Mouse (Mus musculus): ENCODE data around the gene Cox6b2. TPM values are rescaled to one million over a fixed set of nuclear protein-coding genes. Genes with fewer than 3 reads are reported as not detected.
"Not testable (repeated sequence)": the region's sequence is repeated elsewhere in the genome, so short reads cannot be mapped to it uniquely, and the experiment has no call there.

Cox6b2 gene
- total RNA-seq (2022): 1 to 10 TPM; 5.1 to 8.7 (median 6.8) TPM

GRCm38 (mm10) chr7:4752821-4753570 lies at the start of gene Cox6b2:
TSS of gene Cox6b2 (minus strand) at chr7:4753094.
- no peak for DNase-seq (ENCODE audit: low spot score in 2 of 2)

GRCm38 (mm10) chr7:4802247-4802646 lies 49.4 kb upstream of the Cox6b2 start:
- no peak for DNase-seq (ENCODE audit: low spot score in 2 of 2)

- DNase-seq (ENCODE audit: low spot score in 2 of 2): peak in 1 of 2 experiments; percentile 30
Observed at GRCm38 (mm10) chr7:4795767-4796433, 43.0 kb upstream of the Cox6b2 start.

- DNase-seq (ENCODE audit: low spot score in 2 of 2): no peak
Observed at GRCm38 (mm10) chr7:4794631-4795168, 41.8 kb upstream of the Cox6b2 start.

- DNase-seq (ENCODE audit: low spot score in 2 of 2): no peak
Observed at GRCm38 (mm10) chr7:4793674-4794073, 40.8 kb upstream of the Cox6b2 start.

- DNase-seq (ENCODE audit: low spot score in 2 of 2): not testable (repeated sequence)
Observed at GRCm38 (mm10) chr7:4793248-4793647, 40.4 kb upstream of the Cox6b2 start.

- DNase-seq (ENCODE audit: low spot score in 2 of 2): peak; percentile 94 to 95
Observed at GRCm38 (mm10) chr7:4792278-4793212, 39.7 kb upstream of the Cox6b2 start, which contains the start of gene Rpl28. TSS of gene Rpl28 (plus strand) at chr7:4792874.

- DNase-seq (ENCODE audit: low spot score in 2 of 2): no peak
Observed at GRCm38 (mm10) chr7:4789436-4789935, 36.6 kb upstream of the Cox6b2 start, which contains the start of gene Tmem238. TSS of gene Tmem238 (minus strand) at chr7:4789656.

- peak; percentile 39 to 53 for DNase-seq (ENCODE audit: low spot score in 2 of 2)
Observed at GRCm38 (mm10) chr7:4788499-4789435, 35.9 kb upstream of the Cox6b2 start.

GRCm38 (mm10) chr7:4783667-4784268 lies 30.9 kb upstream of the Cox6b2 start:
- no peak for DNase-seq (ENCODE audit: low spot score in 2 of 2)

GRCm38 (mm10) chr7:4782759-4783158 lies 29.9 kb upstream of the Cox6b2 start, which contains the start of the genes Il11 and Tmem190:
TSS of gene Il11 (minus strand) at chr7:4782859.
TSS of gene Tmem190 (plus strand) at chr7:4782937.
- no peak for DNase-seq (ENCODE audit: low spot score in 2 of 2)

GRCm38 (mm10) chr7:4782130-4782529 lies 29.2 kb upstream of the Cox6b2 start:
- no peak for DNase-seq (ENCODE audit: low spot score in 2 of 2)

- no peak for DNase-seq (ENCODE audit: low spot score in 2 of 2)
Observed at GRCm38 (mm10) chr7:4779921-4780320, 27.0 kb upstream of the Cox6b2 start.

GRCm38 (mm10) chr7:4777851-4778637 lies 25.1 kb upstream of the Cox6b2 start:
- DNase-seq (ENCODE audit: low spot score in 2 of 2): no peak

- DNase-seq (ENCODE audit: low spot score in 2 of 2): no peak
Observed at GRCm38 (mm10) chr7:4776861-4777830, 24.3 kb upstream of the Cox6b2 start.

- DNase-seq (ENCODE audit: low spot score in 2 of 2): no peak
Observed at GRCm38 (mm10) chr7:4776131-4776530, 23.2 kb upstream of the Cox6b2 start.

- no peak for DNase-seq (ENCODE audit: low spot score in 2 of 2)
Observed at GRCm38 (mm10) chr7:4771202-4771601, 18.3 kb upstream of the Cox6b2 start, which contains the start of gene Fam71e2. TSS of gene Fam71e2 (minus strand) at chr7:4771302.
